ENCODE assay signal across 8 mouse cellular contexts in the genomic region with DNA sequence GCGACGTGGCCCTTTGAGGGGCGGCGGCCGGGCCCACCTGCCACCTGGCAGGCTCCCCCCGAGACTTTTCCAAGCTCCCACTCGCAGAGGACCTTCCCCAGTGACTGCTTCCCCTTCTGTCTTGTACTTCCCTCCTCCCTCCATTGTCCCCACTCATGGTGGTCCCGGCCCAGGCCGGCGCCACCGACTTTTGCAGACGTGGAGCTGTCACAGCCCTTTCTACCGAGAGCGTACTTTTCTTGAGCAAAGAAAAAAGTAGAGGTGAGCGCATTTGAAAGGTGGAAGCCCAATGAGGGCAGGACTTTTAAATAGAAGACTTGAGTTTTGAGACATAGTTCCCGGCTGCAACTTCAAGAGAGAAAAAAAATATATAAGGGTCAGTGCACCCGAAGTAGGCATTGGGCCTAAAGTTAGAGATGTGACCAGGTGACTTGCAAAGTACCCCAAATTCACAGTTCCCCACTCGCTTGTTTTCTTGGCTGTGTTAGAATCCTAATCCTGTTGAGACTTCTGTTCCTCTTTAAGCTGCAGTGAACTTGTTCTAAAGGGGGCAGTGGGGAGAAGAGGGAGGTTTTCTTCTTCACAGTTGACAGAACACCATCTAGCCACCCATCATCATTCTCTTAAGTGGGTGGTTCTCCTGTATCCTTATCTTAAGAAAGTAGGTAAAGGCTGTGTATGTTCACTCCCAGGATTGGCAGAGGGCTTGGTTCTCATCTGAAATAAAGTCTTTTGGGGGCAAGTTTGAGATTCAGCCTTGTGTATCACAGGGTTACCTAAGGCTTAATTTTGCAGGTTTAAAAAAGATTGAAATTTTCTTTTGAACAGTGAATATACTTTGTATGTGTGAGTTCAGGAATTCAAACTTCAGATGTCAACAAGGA. TPM values are rescaled to one million over a fixed set of nuclear protein-coding genes. Genes with fewer than 3 reads are reported as not detected.
A peak's percentile ranks its signal among the peaks of the same experiment; 100 is the strongest.
DNase-seq lines count a peak whose midpoint lies in the region; ATAC-seq and TF ChIP-seq lines count a peak whose summit lies in the region.

No protein-coding gene starts in this region.

- no peaks in the 10 kb centered on the region for H3K9me3 ChIP-seq in lung, embryonic 14.5 days (ENCODE audit: low read depth, low read length)

- peak overlapping the region; percentile 93 for H3K27ac ChIP-seq in gastrocnemius, adult 2 months
- H3K27ac ChIP-seq in lung, embryonic 14.5 days (ENCODE audit: low read depth), result peak overlapping the region; percentile 88
- peak overlapping the region; percentile 57 for H3K27ac ChIP-seq in small intestine, adult 2 months (ENCODE audit: insufficient read depth, low read depth, low read length)

- H3K4me3 ChIP-seq in gastrocnemius, adult 2 months, result peak overlapping the region; percentile 98
- peak overlapping the region; percentile 82 for H3K4me3 ChIP-seq in C2C12 (ENCODE audit: insufficient read depth, poor library complexity, severe bottlenecking)
- H3K4me3 ChIP-seq in lung, embryonic 14.5 days (ENCODE audit: low read depth, low read length), result peak overlapping the region; percentile 92
- H3K4me3 ChIP-seq in small intestine, adult 2 months (ENCODE audit: low read depth, low read length), result peak overlapping the region; percentile 70

- peak overlapping the region; percentile 98 for H3ac ChIP-seq in C2C12 (ENCODE audit: control insufficient read depth, insufficient read length, low read depth)

- DNase-seq in gastrocnemius, adult 2 months, result no peak
- no peak for DNase-seq in gastrocnemius, postnatal 25 days
- peak; percentile 13 for DNase-seq in embryo, embryonic 11.5 days (ENCODE audit: low read depth, low spot score)
- peak; percentile 3 for DNase-seq in heart, postnatal 25 days (ENCODE audit: low spot score)
- DNase-seq in lung, embryonic 14.5 days, result peak; percentile 55
- no peak for DNase-seq in layer of hippocampus, adult 11-12 months (ENCODE audit: low spot score)

- TF ChIP-seq POLR2A in small intestine, adult 2 months (IDR thresholded peaks at IDR 0.05; ENCODE audit: low read depth, low read length), result no peak

- intact Hi-C loops in gastrocnemius, adult 2 months (cut with DNase I), result loop anchor here (5.0 kb wide), 1 partner anchor 52 kb away; no protein-coding TSS in a partner anchor
- intact Hi-C loops in heart, postnatal 25 days (cut with DNase I), result loop anchor here (5.0 kb wide), 1 partner anchor 62 kb away; the partner anchor contains the start of gene Ahcy

- peaks cover 29% of the 10 kb centered on the region for H3K79me3 ChIP-seq in C2C12 (ENCODE audit: low read depth)

- under 1% methylated on average over 18 of the region's 18 CpGs for WGBS in lung, embryonic 14.5 days
- 3% methylated on average over 16 of the region's 18 CpGs for WGBS in small intestine, adult 2 months

- no peak for TF ChIP-seq CTCF in gastrocnemius, adult 2 months (IDR thresholded peaks at IDR 0.05)
- TF ChIP-seq CTCF in C2C12 (IDR thresholded peaks at IDR 0.05; ENCODE audit: control insufficient read depth, insufficient read depth, insufficient read length), result no peak
- TF ChIP-seq CTCF in lung, embryonic 14.5 days (IDR thresholded peaks at IDR 0.05; ENCODE audit: low read depth), result no peak
- no peak for TF ChIP-seq CTCF in small intestine, adult 2 months (IDR thresholded peaks at IDR 0.05; ENCODE audit: extremely low read depth, insufficient read length, insufficient replicate concordance, low read depth, low read length)

- H3K36me3 ChIP-seq in C2C12 (ENCODE audit: control insufficient read depth, insufficient read depth), result peaks cover 16% of the 10 kb centered on the region
- peaks cover 17% of the 10 kb centered on the region for H3K36me3 ChIP-seq in lung, embryonic 14.5 days (ENCODE audit: insufficient read depth)
- H3K36me3 ChIP-seq in small intestine, adult 2 months (ENCODE audit: control insufficient read depth, insufficient read depth, low read length), result peaks cover 11% of the 10 kb centered on the region

- peaks cover 47% of the 10 kb centered on the region for H3K79me2 ChIP-seq in C2C12 (ENCODE audit: control insufficient read depth, insufficient read depth)

- peak overlapping the region; percentile 74 for H3K4me2 ChIP-seq in lung, embryonic 14.5 days

- H3K27me3 ChIP-seq in C2C12 (ENCODE audit: control insufficient read depth, insufficient read depth, insufficient read length), result no peaks in the 10 kb centered on the region
- H3K27me3 ChIP-seq in lung, embryonic 14.5 days (ENCODE audit: insufficient read depth, low read length), result no peaks in the 10 kb centered on the region
- H3K27me3 ChIP-seq in small intestine, adult 2 months (ENCODE audit: control insufficient read depth, insufficient read depth, low read length), result no peaks in the 10 kb centered on the region

- ATAC-seq in lung, embryonic 14.5 days (ENCODE audit: insufficient read depth), result peak; percentile 48

- peaks cover 16% of the 10 kb centered on the region for H3K4me1 ChIP-seq in lung, embryonic 14.5 days (ENCODE audit: insufficient read depth)
- H3K4me1 ChIP-seq in small intestine, adult 2 months (ENCODE audit: control insufficient read depth, insufficient read depth, insufficient read length, low read length), result peaks cover 10% of the 10 kb centered on the region; the same call in 1 of the 2 replicates

- H3K9ac ChIP-seq in lung, embryonic 14.5 days, result peak overlapping the region; percentile 91

TF ChIP-seq in C2C12, 6 proteins besides CTCF, POLR2A, EP300 and RAD21:
- TF ChIP-seq MYOD1 (IDR thresholded peaks at IDR 0.05; ENCODE audit: control insufficient read depth, insufficient read length, low read depth) (no peak), MYOG (IDR thresholded peaks at IDR 0.05; ENCODE audit: control insufficient read depth, extremely low read depth, insufficient read length) (no peak), FOSL1 (IDR thresholded peaks at IDR 0.05; ENCODE audit: insufficient read depth, low read length, poor library complexity, severe bottlenecking) (no peak), CEBPB (IDR thresholded peaks at IDR 0.05; ENCODE audit: low read depth) (no peak), USF1 (IDR thresholded peaks at IDR 0.05; ENCODE audit: low read depth) (no peak), MAX (IDR thresholded peaks at IDR 0.05) (no peak)
TF ChIP-seq in C2C12: peak in this region for 0.

RNA-seq across cellular contexts. Expression of gene Itch, which starts 0.9 kb away (rescaled TPM):
- 10 to 100 TPM; 20.1 to 21.6 TPM for total RNA-seq in gastrocnemius, adult 2 months (2021)
- 10 to 100 TPM; 17.5 to 17.8 TPM for total RNA-seq in gastrocnemius, postnatal 25 days (2021)
- polyA plus RNA-seq in C2C12 (2012; fragmentation: generic; extraction: Trizol), result 7.9 TPM
- total RNA-seq in heart, postnatal 25 days (2021), result 10 to 100 TPM; 28.7 to 30.3 TPM
- polyA plus RNA-seq in lung, embryonic 14.5 days (2014; fragmentation: Nextera tagmentation; extraction: Ambion mirVana), result 52.9 and 57.1 TPM in 2 replicates
- 2.6 and 9.6 TPM in 2 replicates for polyA plus RNA-seq in small intestine, adult 2 months (2012; rRNA removed)

RNA-seq across cellular contexts. Expression of gene Ahcy, which starts 59.9 kb away (rescaled TPM):
- 10 to 100 TPM; 13.9 to 19.0 TPM for total RNA-seq in gastrocnemius, adult 2 months (2021)
- 10 to 100 TPM; 15.3 to 16.0 TPM for total RNA-seq in gastrocnemius, postnatal 25 days (2021)
- polyA plus RNA-seq in C2C12 (2012; fragmentation: generic; extraction: Trizol), result 127 TPM
- 10 to 100 TPM; 10.9 to 11.3 TPM for total RNA-seq in heart, postnatal 25 days (2021)
- polyA plus RNA-seq in lung, embryonic 14.5 days (2014; fragmentation: Nextera tagmentation; extraction: Ambion mirVana), result 74.7 and 85.6 TPM in 2 replicates
- 76.5 and 98.7 TPM in 2 replicates for polyA plus RNA-seq in small intestine, adult 2 months (2012; rRNA removed)

Comparison
In these comparisons a context has a peak if more than half of its experiments do, and no peak if none do; other contexts are left out.
1. DNase-seq: peak in embryo, embryonic 11.5 days (single experiment), heart, postnatal 25 days (single experiment) and lung, embryonic 14.5 days (single experiment); none in gastrocnemius, adult 2 months (single experiment), gastrocnemius, postnatal 25 days (single experiment) and layer of hippocampus, adult 11-12 months (single experiment).
2. Peak in every context shown above with its lines, with median percentiles within 50 percentile points of each other: H3K27ac ChIP-seq and H3K4me3 ChIP-seq.